In the genomic region with DNA sequence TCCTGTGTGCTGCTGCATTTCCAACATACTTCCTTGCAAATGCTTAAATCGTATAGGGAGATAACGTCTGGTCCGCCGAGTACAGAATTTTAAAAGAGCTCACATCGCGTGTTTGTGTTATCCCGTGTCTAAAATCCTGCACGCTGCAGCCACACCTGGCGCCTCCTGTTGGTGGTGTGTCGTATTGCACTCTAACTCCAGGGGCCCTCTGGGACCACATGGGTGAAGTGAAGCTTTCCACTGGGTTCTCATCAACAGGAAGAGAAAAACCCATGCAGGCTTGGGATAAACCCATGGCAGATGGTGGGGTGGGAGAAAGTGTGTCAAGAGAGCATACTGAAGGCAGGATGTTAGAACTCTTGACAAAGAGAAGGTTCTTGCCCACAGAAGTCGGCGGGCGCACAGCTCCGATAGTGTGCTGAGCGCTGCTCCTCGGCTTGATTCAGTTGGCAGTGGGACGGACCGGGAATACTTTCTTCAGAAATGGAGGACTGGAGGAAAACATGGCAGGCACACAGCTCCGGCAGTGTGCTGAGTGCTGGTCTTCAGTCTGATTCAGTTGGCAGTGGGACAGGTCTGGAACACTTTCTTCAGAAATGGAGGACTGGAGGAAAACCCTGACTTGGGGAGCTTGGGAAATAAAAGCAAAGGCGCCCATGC, we compare ENCODE assay signal across 7 mouse cellular contexts.
DNase-seq lines count a peak whose midpoint lies in the region; ATAC-seq and TF ChIP-seq lines count a peak whose summit lies in the region.

No protein-coding gene starts in this region.

- no peak for ATAC-seq in lung, embryonic 16.5 days (ENCODE audit: low read depth)
- ATAC-seq in forebrain, postnatal 0 days: peak; percentile 83
- 0 out of 2 replicates have a peak, but pooled peaks have one; percentile 3 for ATAC-seq in neural tube, embryonic 13.5 days (ENCODE audit: low read depth)

- H3K27me3 ChIP-seq in lung, embryonic 16.5 days (ENCODE audit: control insufficient read depth, insufficient read depth, low read depth, low read length): no peaks in the 10 kb centered on the region
- H3K27me3 ChIP-seq in forebrain, postnatal 0 days (ENCODE audit: insufficient read depth, low read length): no peaks in the 10 kb centered on the region
- H3K27me3 ChIP-seq in neural tube, embryonic 13.5 days: no peaks in the 10 kb centered on the region

- no peak overlapping the region for H3K4me2 ChIP-seq in lung, embryonic 16.5 days (ENCODE audit: low read depth, low read length)
- H3K4me2 ChIP-seq in forebrain, postnatal 0 days (ENCODE audit: low read depth): peak overlapping the region; percentile 13; the same call in 1 of the 2 replicates
- no peak overlapping the region for H3K4me2 ChIP-seq in neural tube, embryonic 13.5 days

- DNase-seq in lung, adult 18-20 months: no peak
- peak; percentile 78 for DNase-seq in cerebellum, adult 9-10 months
- DNase-seq in forebrain, postnatal 0 days: peak; percentile 77
- no peak for DNase-seq in urinary bladder, postnatal 25 days (ENCODE audit: low spot score)
- no peak for DNase-seq in gastrocnemius, postnatal 4 days (ENCODE audit: low spot score in 2 of 2)

- TF ChIP-seq CTCF in forebrain, postnatal 0 days (IDR thresholded peaks at IDR 0.05; ENCODE audit: low read depth): peak; percentile 61

- H3K27ac ChIP-seq in lung, embryonic 16.5 days (ENCODE audit: low read length): 0 out of 2 replicates have a peak overlapping the region, but pooled peaks have one; percentile 27
- peak overlapping the region; percentile 54 for H3K27ac ChIP-seq in forebrain, postnatal 0 days (ENCODE audit: low read depth, low read length)
- H3K27ac ChIP-seq in neural tube, embryonic 13.5 days (replicated peaks): peak overlapping the region; percentile 57

- 74% methylated on average over 20 of the region's 20 CpGs for WGBS in lung, embryonic 16.5 days
- WGBS in forebrain, postnatal 0 days: 49% methylated on average over 20 of the region's 20 CpGs
- WGBS in neural tube, embryonic 13.5 days: 70% methylated on average over 20 of the region's 20 CpGs

- H3K4me1 ChIP-seq in lung, embryonic 16.5 days (replicated peaks; ENCODE audit: control insufficient read depth, insufficient read depth, low read length): peaks cover 5% of the 10 kb centered on the region
- H3K4me1 ChIP-seq in forebrain, postnatal 0 days (ENCODE audit: insufficient read depth): peaks cover 3% of the 10 kb centered on the region; the same call in 1 of the 2 replicates
- peaks cover 25% of the 10 kb centered on the region for H3K4me1 ChIP-seq in neural tube, embryonic 13.5 days (replicated peaks)

- no peaks in the 10 kb centered on the region for H3K36me3 ChIP-seq in lung, embryonic 16.5 days (ENCODE audit: control insufficient read depth, insufficient read depth, low read length)
- no peaks in the 10 kb centered on the region for H3K36me3 ChIP-seq in forebrain, postnatal 0 days (ENCODE audit: insufficient read depth)
- no peaks in the 10 kb centered on the region for H3K36me3 ChIP-seq in neural tube, embryonic 13.5 days

- no peak overlapping the region for H3K4me3 ChIP-seq in lung, embryonic 16.5 days (ENCODE audit: low read length)
- H3K4me3 ChIP-seq in forebrain, postnatal 0 days (ENCODE audit: low read depth, low read length): no peak overlapping the region
- no peak overlapping the region for H3K4me3 ChIP-seq in neural tube, embryonic 13.5 days

- no peak overlapping the region for H3K9ac ChIP-seq in lung, embryonic 16.5 days (ENCODE audit: low read length)
- H3K9ac ChIP-seq in forebrain, postnatal 0 days: no peak overlapping the region
- H3K9ac ChIP-seq in neural tube, embryonic 13.5 days: no peak overlapping the region

- H3K9me3 ChIP-seq in lung, embryonic 16.5 days (ENCODE audit: control insufficient read depth, low read length): no peaks in the 10 kb centered on the region
- H3K9me3 ChIP-seq in forebrain, postnatal 0 days (ENCODE audit: low read length): no peaks in the 10 kb centered on the region
- no peaks in the 10 kb centered on the region for H3K9me3 ChIP-seq in neural tube, embryonic 13.5 days

Comparison
In these comparisons a context has a peak if more than half of its experiments do, and no peak if none do; other contexts are left out.
1. DNase-seq: peak in cerebellum, adult 9-10 months (single experiment) and forebrain, postnatal 0 days (single experiment); none in lung, adult 18-20 months (0 of 2), urinary bladder, postnatal 25 days (single experiment) and gastrocnemius, postnatal 4 days (0 of 2).
2. Peak in every context shown above with its lines, with median percentiles within 50 percentile points of each other: H3K27ac ChIP-seq.